Mouse (Mus musculus) myocyte (in vitro differentiated cells): ENCODE results near the gene Foxo3.

Experiments used
- CEBPB ChIP-seq: IDR thresholded peaks from 2 replicates; pipeline ENCODE4 v1.6.1; 2011; ENCODE audit warnings: mild to moderate bottlenecking, moderate library complexity; ENCODE audit not compliant: poor library complexity, insufficient read depth, severe bottlenecking
- E2F4 ChIP-seq: IDR thresholded peaks from one replicate; pipeline ENCODE4 v1.6.1; 2011; ENCODE audit warnings: mild to moderate bottlenecking, control low read depth, moderate library complexity; ENCODE audit not compliant: insufficient read depth
- MAX ChIP-seq: IDR thresholded peaks from one replicate; pipeline ENCODE4 v1.6.1; 2011; ENCODE audit warnings: low read depth, mild to moderate bottlenecking, control low read depth
- MYOD1 ChIP-seq, 3 experiments: IDR thresholded peaks; one replicate each; pipeline ENCODE4 v1.6.1; 2011; ENCODE audit warnings: control low read depth in 2 of 3, low read depth in 2 of 3, mild to moderate bottlenecking in 2 of 3, moderate library complexity in 1 of 3; ENCODE audit not compliant: insufficient read length in 2 of 3, control insufficient read depth in 1 of 3
- MYOG ChIP-seq, 3 experiments: IDR thresholded peaks; one replicate each; pipeline ENCODE4 v1.6.1; 2011; ENCODE audit warnings: control low read depth in 2 of 3, low read depth in 2 of 3, mild to moderate bottlenecking in 2 of 3; ENCODE audit not compliant: insufficient read length in 2 of 3, control insufficient read depth in 1 of 3, insufficient read depth in 1 of 3
- POLR2A ChIP-seq: IDR thresholded peaks from one replicate; pipeline ENCODE4 v1.6.1; 2011; ENCODE audit warnings: low read depth, mild to moderate bottlenecking, control low read depth, moderate library complexity; ENCODE audit not compliant: insufficient read length
- POLR2AphosphoS2 ChIP-seq: IDR thresholded peaks from one replicate; pipeline ENCODE4 v1.6.1; 2011; ENCODE audit warnings: low read depth, control low read depth; ENCODE audit not compliant: insufficient read length
- SRF ChIP-seq: IDR thresholded peaks from one replicate; pipeline ENCODE4 v1.6.1; 2011; ENCODE audit warnings: low read depth; ENCODE audit not compliant: control insufficient read depth, insufficient read length
- TCF12 ChIP-seq: IDR thresholded peaks from one replicate; pipeline ENCODE4 v1.6.1; 2011; ENCODE audit warnings: mild to moderate bottlenecking, control low read depth; ENCODE audit not compliant: poor library complexity, insufficient read depth, severe bottlenecking
- USF1 ChIP-seq: IDR thresholded peaks from one replicate; pipeline ENCODE4 v1.6.1; 2011; ENCODE audit warnings: low read depth, mild to moderate bottlenecking, control low read depth, moderate library complexity

- no peak for TF ChIP-seq POLR2A
- TF ChIP-seq E2F4, result no peak
- TF ChIP-seq USF1, result no peak
- no peak for TF ChIP-seq MYOG (IDR thresholded peaks at IDR 0.05; ENCODE audit: control insufficient read depth in 1 of 3, insufficient read depth in 1 of 3, insufficient read length in 2 of 3, low read depth in 2 of 3)
- TF ChIP-seq MAX, result no peak
- TF ChIP-seq TCF12, result no peak
- TF ChIP-seq POLR2AphosphoS2, result no peak
- no peak for TF ChIP-seq MYOD1 (IDR thresholded peaks at IDR 0.05; ENCODE audit: control insufficient read depth in 1 of 3, insufficient read length in 2 of 3, low read depth in 2 of 3)
- TF ChIP-seq CEBPB, result no peak
- no peak for TF ChIP-seq SRF
Measured at GRCm38 (mm10) chr10:42247125-42247816, 29.3 kb downstream of the Foxo3 start.
